Mouse (Mus musculus): Measurements from ENCODE around the gene Mug2.
"Not testable (repeated sequence)": the region's sequence is repeated elsewhere in the genome, so short reads cannot be mapped to it uniquely, and the experiment has no call there.

Mug2 gene

GRCm38 (mm10) chr6:122006461-122006860, at the start of gene Mug2:
Mug2 (plus strand) TSS chr6:122006761.
- DNase-seq (ENCODE audit: extremely low read depth, low read depth, low spot score), result not testable (repeated sequence)

DNA sequence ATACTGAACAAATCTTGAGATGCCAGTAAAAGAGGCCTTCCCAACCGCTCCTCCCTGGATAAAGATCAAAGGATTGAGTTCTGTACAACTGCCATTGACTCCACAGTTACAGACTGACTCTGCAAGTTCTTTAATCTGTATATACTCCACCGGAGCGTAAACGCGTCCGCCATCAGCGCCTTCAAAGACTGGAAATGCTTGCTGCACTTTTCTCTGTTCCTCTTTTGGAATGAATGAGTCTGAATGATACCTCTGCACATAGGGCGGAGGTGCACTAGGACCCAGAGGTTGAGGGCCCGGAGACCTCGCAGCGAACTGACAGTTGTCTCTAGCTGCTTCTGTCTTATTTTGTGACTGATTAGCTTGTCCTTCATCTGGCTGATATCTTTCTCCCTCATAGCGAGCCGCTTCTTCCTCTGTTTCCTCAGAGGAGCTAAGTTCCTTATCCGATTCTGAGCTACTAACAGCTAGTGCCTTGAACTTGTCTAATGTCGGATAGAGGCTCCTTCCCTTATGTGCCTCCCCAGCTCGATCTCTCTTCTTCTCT, 48.7 kb upstream of the Mug2 start:
- not testable (repeated sequence) for DNase-seq (ENCODE audit: extremely low read depth, low read depth, low spot score)

- DNase-seq (ENCODE audit: extremely low read depth, low read depth, low spot score), result no peak
These were observed 30.9 kb upstream of the Mug2 start for GRCm38 (mm10) chr6:121975701-121976100.

DNA sequence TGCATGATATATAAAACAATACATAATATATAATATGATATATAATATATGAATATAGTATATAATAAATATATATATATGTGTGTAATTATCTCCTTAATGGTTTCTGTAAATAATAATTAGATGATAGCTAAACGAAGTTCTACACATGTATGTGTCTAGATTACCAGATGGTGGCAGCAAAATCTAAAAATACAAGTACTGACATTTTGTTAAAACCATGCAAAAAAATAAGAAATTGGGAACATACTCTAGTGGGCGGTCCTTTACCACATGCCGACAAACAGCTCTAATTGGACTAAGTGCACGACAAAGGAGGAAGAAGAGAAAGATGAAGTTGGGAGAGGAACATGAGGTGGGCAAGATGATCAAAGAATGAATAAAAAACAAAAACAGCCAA, 94.3 kb downstream of the Mug2 start:
- no peak for DNase-seq (ENCODE audit: extremely low read depth, low read depth, low spot score)

GRCm38 (mm10) chr6:122101671-122102070, 95.1 kb downstream of the Mug2 start:
- no peak for DNase-seq (ENCODE audit: extremely low read depth, low read depth, low spot score)

GRCm38 (mm10) chr6:122116963-122117362, 110.4 kb downstream of the Mug2 start:
- no peak for DNase-seq (ENCODE audit: extremely low read depth, low read depth, low spot score)

- DNase-seq (ENCODE audit: extremely low read depth, low read depth, low spot score), result no peak
These were observed 123.0 kb downstream of the Mug2 start for GRCm38 (mm10) chr6:122129521-122129920.

All from fat pad, adult 2 months (tissue).